Mouse (Mus musculus) testis, adult 2 months (tissue): ENCODE results near the gene Fam186b.

ENCODE experiments used
- CTCF ChIP-seq: fragments of 200-500 bp; IDR thresholded peaks from 2 replicates; pipeline ENCODE4 v1.5.1; 2012; ENCODE audit warnings: low read depth, mild to moderate bottlenecking, inconsistent platforms, low read length, moderate library complexity; ENCODE audit not compliant: control insufficient read depth, insufficient read depth, insufficient replicate concordance
- POLR2A ChIP-seq: fragments of 200-500 bp; IDR thresholded peaks from 2 replicates; pipeline ENCODE4 v1.6.1; 2012; ENCODE audit warnings: low read depth, mild to moderate bottlenecking, inconsistent platforms, low read length, moderate library complexity; ENCODE audit not compliant: control insufficient read depth

DNA sequence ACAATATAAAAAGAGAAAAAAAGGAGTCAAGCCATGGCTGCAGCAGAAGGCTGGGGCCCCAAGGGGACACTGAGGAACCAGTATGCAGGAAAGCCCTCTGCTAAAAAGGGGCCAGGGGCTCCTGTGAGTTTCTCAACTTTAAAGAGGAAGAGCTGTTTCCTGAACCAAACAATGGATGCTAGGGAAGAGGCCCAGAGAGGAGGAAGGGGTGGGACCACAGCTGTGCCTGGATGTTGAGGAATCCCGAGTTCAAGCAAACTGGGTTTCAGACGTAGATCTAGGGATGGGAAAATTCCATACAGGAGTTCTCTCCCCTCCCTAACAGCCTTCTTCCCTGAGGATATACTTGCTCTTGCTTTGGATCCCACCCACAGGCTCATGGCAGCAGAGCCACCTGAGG, 30.7 kb upstream of the Fam186b start:
- TF ChIP-seq POLR2A (no peak), CTCF (no peak)
